Mouse (Mus musculus): ENCODE results near the gene Robo1. TPM values are rescaled to one million over a fixed set of nuclear protein-coding genes. Genes with fewer than 3 reads are reported as not detected.
"Not testable (repeated sequence)": the region's sequence is repeated elsewhere in the genome, so short reads cannot be mapped to it uniquely, and the experiment has no call there.

Robo1 gene
- polyA plus RNA-seq, 1 experiment from 2014 or later = 83.9 TPM

- Histone ChIP-seq H3K27ac (no peak overlapping the region), H3K9me3 (replicated peaks) (no peaks in the 10 kb centered on the region), H3K9ac (no peak overlapping the region), H3K36me3 (no peaks in the 10 kb centered on the region), H3K27me3 (no peaks in the 10 kb centered on the region), H3K4me3 (no peak overlapping the region), H3K4me2 (replicated peaks) (no peak overlapping the region), H3K4me1 (peaks cover 7% of the 10 kb centered on the region; the same call in 1 of the 2 replicates)
- 53% methylated on average over 3 of the region's 3 CpGs for WGBS
- ATAC-seq (ENCODE audit: low FRiP score) = no peak; the same call in 1 of the 2 replicates
Observed at GRCm38 (mm10) chr16:72465696-72466095, 157.6 kb downstream of the Robo1 start.

GRCm38 (mm10) chr16:72470037-72470673 is 162.0 kb downstream of the Robo1 start:
- Histone ChIP-seq H3K27me3 (no peaks in the 10 kb centered on the region), H3K4me2 (replicated peaks) (no peak overlapping the region), H3K9me3 (replicated peaks) (no peaks in the 10 kb centered on the region), H3K4me1 (peaks cover 7% of the 10 kb centered on the region; the same call in 1 of the 2 replicates), H3K36me3 (no peaks in the 10 kb centered on the region), H3K27ac (peak overlapping the region; percentile 71), H3K4me3 (no peak overlapping the region), H3K9ac (no peak overlapping the region)
- 36% methylated on average over 2 of the region's 2 CpGs for WGBS
- ATAC-seq (ENCODE audit: low FRiP score) = peak; percentile 83

GRCm38 (mm10) chr16:72510716-72511199 is 202.7 kb downstream of the Robo1 start:
- WGBS = 11% methylated on average over 6 of the region's 6 CpGs
- peak overlapping the region; percentile 42 for H3K27ac ChIP-seq
- peak; percentile 95 for ATAC-seq (ENCODE audit: low FRiP score)
- H3K4me3 ChIP-seq = no peak overlapping the region
- no peaks in the 10 kb centered on the region for H3K27me3 ChIP-seq
- H3K36me3 ChIP-seq = no peaks in the 10 kb centered on the region
- H3K4me1 ChIP-seq = peaks cover 2% of the 10 kb centered on the region; the same call in 1 of the 2 replicates
- peak overlapping the region; percentile 32 for H3K4me2 ChIP-seq (replicated peaks)
- H3K9me3 ChIP-seq (replicated peaks) = no peaks in the 10 kb centered on the region
- no peak overlapping the region for H3K9ac ChIP-seq

GRCm38 (mm10) chr16:72531337-72531736 is 223.2 kb downstream of the Robo1 start:
- peak overlapping the region; percentile 30; the same call in 1 of the 2 replicates for H3K27ac ChIP-seq
- H3K4me3 ChIP-seq = no peak overlapping the region
- no peaks in the 10 kb centered on the region for H3K4me1 ChIP-seq
- no peaks in the 10 kb centered on the region for H3K27me3 ChIP-seq
- WGBS = 33% methylated on average over 2 of the region's 2 CpGs
- H3K9me3 ChIP-seq (replicated peaks) = no peaks in the 10 kb centered on the region
- no peak overlapping the region for H3K4me2 ChIP-seq (replicated peaks)
- no peaks in the 10 kb centered on the region for H3K36me3 ChIP-seq
- ATAC-seq (ENCODE audit: low FRiP score) = no peak
- H3K9ac ChIP-seq = no peak overlapping the region

- 90% methylated on average over 4 of the region's 4 CpGs for WGBS
- Histone ChIP-seq H3K9me3 (replicated peaks) (no peaks in the 10 kb centered on the region), H3K27ac (no peak overlapping the region), H3K27me3 (no peaks in the 10 kb centered on the region), H3K4me1 (no peaks in the 10 kb centered on the region), H3K4me3 (no peak overlapping the region), H3K36me3 (no peaks in the 10 kb centered on the region), H3K4me2 (replicated peaks) (no peak overlapping the region), H3K9ac (no peak overlapping the region)
- no peak for ATAC-seq (ENCODE audit: low FRiP score)
Observed at GRCm38 (mm10) chr16:72533900-72534571, 225.9 kb downstream of the Robo1 start.

DNA sequence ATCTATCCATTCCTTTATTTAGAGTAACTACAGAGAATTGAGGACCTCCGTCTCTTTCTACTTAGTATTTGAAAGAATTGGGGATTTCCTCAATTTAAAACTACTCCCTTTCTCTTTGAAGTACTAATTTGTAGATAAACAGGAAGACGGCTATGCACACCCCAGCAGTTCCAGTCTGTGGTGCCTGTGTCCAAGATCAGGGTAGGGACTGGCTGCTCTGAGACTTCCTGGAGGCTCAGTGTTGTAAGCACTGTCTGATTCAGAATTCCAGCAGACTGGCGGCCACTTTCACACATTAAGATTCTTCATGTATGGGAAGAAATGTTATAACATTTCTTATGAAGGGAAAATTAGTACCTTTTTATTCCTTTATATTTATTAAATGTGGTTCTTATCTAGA is 230.1 kb downstream of the Robo1 start:
- H3K9ac ChIP-seq = no peak overlapping the region
- no peak overlapping the region for H3K27ac ChIP-seq
- no peak overlapping the region for H3K4me2 ChIP-seq (replicated peaks)
- no peak overlapping the region for H3K4me3 ChIP-seq
- H3K4me1 ChIP-seq = no peaks in the 10 kb centered on the region
- H3K9me3 ChIP-seq (replicated peaks) = no peaks in the 10 kb centered on the region
- H3K27me3 ChIP-seq = no peaks in the 10 kb centered on the region
- WGBS = 76% methylated on average over 3 of the region's 3 CpGs
- no peak for ATAC-seq (ENCODE audit: low FRiP score)
- H3K36me3 ChIP-seq = no peaks in the 10 kb centered on the region

GRCm38 (mm10) chr16:72543928-72544327 is 235.8 kb downstream of the Robo1 start:
- 54% methylated on average over 3 of the region's 3 CpGs for WGBS
- Histone ChIP-seq H3K27ac (no peak overlapping the region), H3K36me3 (no peaks in the 10 kb centered on the region), H3K4me2 (replicated peaks) (no peak overlapping the region), H3K9ac (no peak overlapping the region), H3K27me3 (no peaks in the 10 kb centered on the region), H3K4me1 (no peaks in the 10 kb centered on the region), H3K9me3 (replicated peaks) (no peaks in the 10 kb centered on the region), H3K4me3 (no peak overlapping the region)
- no peak for ATAC-seq (ENCODE audit: low FRiP score)

- no peak overlapping the region for H3K4me3 ChIP-seq
- no peaks in the 10 kb centered on the region for H3K4me1 ChIP-seq
- no peak overlapping the region for H3K9ac ChIP-seq
- H3K36me3 ChIP-seq = no peaks in the 10 kb centered on the region
- 34% methylated on average over 2 of the region's 2 CpGs for WGBS
- H3K27ac ChIP-seq = no peak overlapping the region
- H3K27me3 ChIP-seq = no peaks in the 10 kb centered on the region
- no peak for ATAC-seq (ENCODE audit: low FRiP score)
- H3K4me2 ChIP-seq (replicated peaks) = no peak overlapping the region
- no peaks in the 10 kb centered on the region for H3K9me3 ChIP-seq (replicated peaks)
Observed at GRCm38 (mm10) chr16:72544950-72545349, 236.8 kb downstream of the Robo1 start.

DNA sequence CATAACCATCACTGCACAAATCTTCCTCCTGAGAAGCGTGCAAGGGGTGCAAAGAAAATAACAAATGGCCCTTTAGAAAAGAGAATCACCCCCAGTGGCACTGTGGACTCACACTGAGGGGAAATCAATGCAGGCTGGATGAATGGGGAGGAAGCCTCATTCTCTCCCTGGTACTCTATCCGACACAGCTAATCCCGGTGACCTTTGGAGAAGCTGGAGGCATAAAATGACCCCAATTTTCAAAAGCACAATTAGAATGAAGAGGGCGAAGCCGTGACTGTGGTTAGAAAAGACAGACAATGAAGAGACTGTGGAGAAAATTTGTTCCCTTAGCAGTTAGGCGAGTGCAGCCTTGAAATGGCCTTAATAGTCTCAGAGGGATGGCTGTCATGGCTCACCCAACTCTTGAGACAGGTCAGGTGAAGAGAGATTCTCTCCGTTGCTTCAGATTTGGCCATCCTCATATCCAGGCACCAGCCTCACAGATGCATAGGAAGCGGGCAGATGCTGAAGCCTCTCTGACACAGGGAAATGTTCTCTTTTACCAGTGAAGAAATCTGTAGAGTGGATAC is 243.7 kb downstream of the Robo1 start:
- no peak overlapping the region for H3K27ac ChIP-seq
- 24% methylated on average over 8 of the region's 8 CpGs for WGBS
- H3K27me3 ChIP-seq = 0 out of 2 replicates have a peak, but pooled peaks cover 3% of the 10 kb centered on the region
- H3K9me3 ChIP-seq (replicated peaks) = no peaks in the 10 kb centered on the region
- no peak overlapping the region for H3K4me2 ChIP-seq (replicated peaks)
- ATAC-seq (ENCODE audit: low FRiP score) = peak; percentile 54; the same call in 1 of the 2 replicates
- no peak overlapping the region for H3K9ac ChIP-seq
- no peak overlapping the region for H3K4me3 ChIP-seq
- H3K36me3 ChIP-seq = no peaks in the 10 kb centered on the region
- H3K4me1 ChIP-seq = peaks cover 13% of the 10 kb centered on the region

GRCm38 (mm10) chr16:72553713-72554112 is 245.6 kb downstream of the Robo1 start:
- Histone ChIP-seq H3K36me3 (no peaks in the 10 kb centered on the region), H3K9ac (no peak overlapping the region), H3K9me3 (replicated peaks) (no peaks in the 10 kb centered on the region), H3K27ac (no peak overlapping the region), H3K4me1 (peaks cover 13% of the 10 kb centered on the region), H3K27me3 (0 out of 2 replicates have a peak, but pooled peaks cover 3% of the 10 kb centered on the region), H3K4me2 (replicated peaks) (no peak overlapping the region), H3K4me3 (no peak overlapping the region)
- 15% methylated on average over 5 of the region's 5 CpGs for whole genome bisulfite sequencing
- no peak for ATAC-seq (ENCODE audit: low FRiP score)

GRCm38 (mm10) chr16:72562149-72562548 is 254.0 kb downstream of the Robo1 start:
- not testable (repeated sequence) for H3K27ac ChIP-seq; H3K4me3 ChIP-seq; H3K27me3 ChIP-seq; H3K4me1 ChIP-seq; H3K4me2 ChIP-seq (replicated peaks); H3K9ac ChIP-seq; H3K9me3 ChIP-seq (replicated peaks); H3K36me3 ChIP-seq
- 34% methylated on average over 2 of the region's 2 CpGs for WGBS
- ATAC-seq (ENCODE audit: low FRiP score) = peak; percentile 32

DNA sequence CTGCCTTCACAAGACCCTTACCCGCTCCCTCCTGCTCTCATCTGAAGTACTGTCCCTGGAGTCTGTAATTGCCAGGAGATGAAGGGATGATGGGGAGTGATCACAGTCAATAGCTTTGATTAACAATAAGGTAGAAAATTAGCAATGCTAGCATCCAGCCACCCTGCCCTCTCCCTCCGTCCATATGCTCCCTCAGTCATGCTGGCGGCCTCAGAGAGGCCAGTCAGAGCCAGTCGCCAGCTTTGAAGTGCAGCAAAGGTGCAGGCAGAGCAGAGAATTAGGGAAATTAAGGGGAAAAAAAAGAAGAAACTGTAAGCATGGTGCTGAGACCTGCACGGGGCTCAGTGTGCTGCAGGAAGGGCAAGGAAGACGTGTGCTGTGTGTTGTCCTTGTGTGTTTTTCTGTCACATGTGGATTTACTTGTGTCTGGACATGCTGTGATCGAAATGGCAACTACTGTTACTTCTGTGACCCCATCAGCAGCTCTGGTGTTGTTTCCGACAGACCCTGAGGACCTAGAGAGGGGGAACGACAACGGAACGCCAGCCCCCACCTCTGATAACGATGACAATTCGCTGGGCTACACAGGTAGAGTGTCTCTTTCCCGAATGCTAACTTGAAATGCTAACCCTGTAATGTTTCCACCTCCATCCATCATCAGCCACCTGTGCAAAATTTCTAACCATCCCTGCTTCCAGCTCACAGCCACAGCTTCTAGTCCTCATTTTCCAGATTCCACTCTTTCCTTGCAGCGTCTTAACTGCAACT is 255.3 kb downstream of the Robo1 start:
- Histone ChIP-seq H3K4me3 (0 out of 2 replicates have a peak overlapping the region, but pooled peaks have one; percentile 2), H3K36me3 (no peaks in the 10 kb centered on the region), H3K4me1 (peaks cover 10% of the 10 kb centered on the region), H3K4me2 (replicated peaks) (peak overlapping the region; percentile 26; the same call in 1 of the 2 replicates), H3K9ac (no peak overlapping the region), H3K27ac (peak overlapping the region; percentile 40; the same call in 1 of the 2 replicates), H3K9me3 (replicated peaks) (no peaks in the 10 kb centered on the region), H3K27me3 (no peaks in the 10 kb centered on the region)
- no peak for ATAC-seq (ENCODE audit: low FRiP score)
- WGBS = 25% methylated on average over 15 of the region's 15 CpGs
